Mouse (Mus musculus): ENCODE results near the gene Oas1d. TPM values are rescaled to one million over a fixed set of nuclear protein-coding genes. Genes with fewer than 3 reads are reported as not detected.
"Not testable (repeated sequence)": the region's sequence is repeated elsewhere in the genome, so short reads cannot be mapped to it uniquely, and the experiment has no call there.

Oas1d gene
- 0.05 TPM in 1 of 2 replicates, not detected in the other for polyA plus RNA-seq (2012; rRNA removed)

DNA sequence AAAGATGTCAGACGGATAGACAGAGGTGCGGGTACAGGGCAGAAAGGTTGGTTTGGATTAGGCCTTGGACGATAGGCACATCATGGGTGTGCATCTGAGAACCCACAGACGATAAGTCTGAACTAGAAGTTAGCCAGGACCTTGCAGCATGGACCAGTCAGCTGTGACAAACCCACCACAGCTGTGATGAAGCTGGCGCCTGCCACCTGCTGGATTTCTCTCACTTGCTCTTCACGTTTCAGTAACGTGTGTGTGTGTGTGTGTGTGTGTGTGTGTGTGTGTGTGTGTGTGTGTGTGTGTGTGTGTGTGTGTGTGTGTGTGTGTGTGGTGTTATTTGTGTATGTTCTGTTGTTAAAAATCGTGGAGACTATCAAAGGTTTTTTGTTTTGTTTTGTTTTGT, at the start of gene Oas1d:
Gene Oas1d (plus strand): TSS at position 333 of the 400 bp plus-strand sequence.
- 37% methylated on average over 8 of the region's 8 CpGs for WGBS
- DNase-seq; H3K4me3 ChIP-seq (replicated peaks; ENCODE audit: extremely low read depth, low read depth, low read length); H3K4me1 ChIP-seq (ENCODE audit: control insufficient read depth, insufficient read depth, low read length): not testable (repeated sequence)

DNA sequence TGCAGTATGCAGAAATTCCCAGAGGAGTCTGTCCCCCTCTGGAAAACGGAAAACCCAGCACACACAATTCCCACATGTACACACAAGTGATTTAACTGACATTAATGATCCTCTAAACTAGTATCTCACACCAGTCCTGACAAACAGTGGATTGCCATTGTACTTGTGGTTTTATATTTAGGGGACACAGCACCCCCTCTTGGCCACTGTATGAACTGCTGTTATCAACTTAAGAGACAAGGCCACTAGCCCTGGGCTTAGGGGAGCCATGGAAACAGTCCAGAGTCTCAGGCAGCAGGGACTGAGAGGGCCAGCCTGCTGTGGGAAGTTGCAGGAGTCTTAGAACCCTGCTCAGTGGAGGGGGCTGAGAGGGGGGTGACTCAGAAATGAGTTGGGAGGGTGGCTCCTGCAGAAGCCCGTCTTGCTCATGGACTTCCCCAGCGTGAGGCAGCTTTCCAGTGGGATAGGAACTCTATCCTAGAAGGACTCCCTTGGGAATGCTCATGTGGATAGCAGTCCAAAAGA, 48.9 kb upstream of the Oas1d start:
- H3K4me1 ChIP-seq (ENCODE audit: control insufficient read depth, insufficient read depth, low read length): no peaks in the 10 kb centered on the region
- 66% methylated on average over 3 of the region's 3 CpGs for WGBS
- peak; percentile 28; the same call in 1 of the 2 replicates for TF ChIP-seq CTCF (IDR thresholded peaks at IDR 0.05; ENCODE audit: insufficient read depth, low read length)
- no peak for TF ChIP-seq POLR2A (IDR thresholded peaks at IDR 0.05; ENCODE audit: borderline replicate concordance, extremely low read depth, low read depth, low read length)
- no peak overlapping the region for H3K4me3 ChIP-seq (replicated peaks; ENCODE audit: extremely low read depth, low read depth, low read length)
- DNase-seq: no peak

DNA sequence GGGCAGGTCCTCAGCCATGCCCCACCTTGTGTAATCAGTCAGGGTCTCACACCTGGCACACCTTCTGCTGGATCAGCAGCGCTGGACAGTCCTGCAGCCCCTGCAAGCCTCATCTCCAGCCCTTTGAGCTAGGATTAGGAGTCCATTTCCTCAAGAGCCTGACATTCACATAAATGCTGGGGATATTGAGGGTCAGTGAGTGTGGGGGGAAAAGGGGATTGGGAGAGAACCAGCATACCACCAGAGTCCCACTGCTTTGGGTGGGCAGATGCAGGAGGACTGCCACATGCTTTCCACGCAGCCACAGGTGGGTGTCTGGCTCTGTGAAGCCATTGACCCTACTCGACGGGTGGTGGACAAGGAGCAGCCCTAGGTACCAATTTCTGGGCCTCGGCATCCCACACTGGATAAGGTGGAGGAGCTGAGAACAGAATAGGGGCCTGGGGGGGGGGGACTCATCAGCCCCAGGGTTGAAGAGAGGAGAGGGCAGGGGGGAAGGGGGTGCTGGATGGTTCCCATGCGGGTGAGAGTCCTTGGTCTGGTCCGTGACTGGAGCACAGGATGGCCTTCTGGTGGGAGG, 44.8 kb upstream of the Oas1d start:
- Histone ChIP-seq H3K4me3 (replicated peaks; ENCODE audit: extremely low read depth, low read depth, low read length) (no peak overlapping the region), H3K4me1 (ENCODE audit: control insufficient read depth, insufficient read depth, low read length) (no peaks in the 10 kb centered on the region)
- 81% methylated on average over 7 of the region's 7 CpGs for whole genome bisulfite sequencing
- DNase-seq: no peak
- no peak for TF ChIP-seq POLR2A (IDR thresholded peaks at IDR 0.05; ENCODE audit: borderline replicate concordance, extremely low read depth, low read depth, low read length)
- no peak for TF ChIP-seq CTCF (IDR thresholded peaks at IDR 0.05; ENCODE audit: insufficient read depth, low read length)

DNA sequence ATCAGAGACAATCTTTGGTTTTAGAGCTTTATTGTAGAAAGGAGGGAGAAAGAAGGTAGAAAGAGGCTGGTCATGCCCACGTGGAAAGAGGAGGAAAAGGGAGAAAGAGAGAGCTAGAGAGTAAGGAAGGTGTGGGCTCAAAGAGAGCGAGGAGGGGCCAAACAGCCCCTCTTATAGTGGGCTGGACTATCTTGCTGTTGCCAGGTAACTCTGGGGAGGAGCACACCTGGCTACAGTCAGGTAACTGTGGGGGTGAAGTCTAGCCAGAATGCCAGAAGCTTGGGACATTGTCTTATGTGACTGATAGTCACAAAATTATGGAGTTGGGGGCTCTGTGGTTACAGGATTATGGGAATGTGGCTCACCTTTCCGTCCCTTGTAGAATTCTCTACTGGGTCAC, 44.3 kb upstream of the Oas1d start:
- no peaks in the 10 kb centered on the region for H3K4me1 ChIP-seq (ENCODE audit: control insufficient read depth, insufficient read depth, low read length)
- 66% methylated on average over 3 of the region's 3 CpGs for WGBS
- H3K4me3 ChIP-seq (replicated peaks; ENCODE audit: extremely low read depth, low read depth, low read length): no peak overlapping the region
- DNase-seq: no peak
- no peak for TF ChIP-seq POLR2A (IDR thresholded peaks at IDR 0.05; ENCODE audit: borderline replicate concordance, extremely low read depth, low read depth, low read length)
- TF ChIP-seq CTCF (IDR thresholded peaks at IDR 0.05; ENCODE audit: insufficient read depth, low read length): no peak

DNA sequence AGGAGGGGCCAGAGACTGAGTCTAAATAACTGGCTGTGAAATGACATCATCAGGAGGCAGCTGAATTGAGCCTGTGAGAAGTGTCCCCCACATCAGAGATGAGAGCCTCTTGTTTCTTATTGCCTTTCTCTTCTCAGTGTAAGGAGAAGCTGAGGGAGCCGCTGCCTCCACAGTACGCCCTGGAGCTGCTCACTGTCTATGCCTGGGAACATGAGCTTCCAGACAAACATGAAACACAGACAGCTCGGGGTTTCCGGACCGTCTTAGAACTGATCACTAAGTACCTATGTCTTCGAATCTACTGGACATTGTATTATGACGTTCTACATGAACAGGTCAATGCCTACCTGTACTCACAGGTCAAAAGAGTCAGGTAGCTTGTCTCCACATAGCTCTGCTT, 43.6 kb upstream of the Oas1d start:
- no peaks in the 10 kb centered on the region for H3K4me1 ChIP-seq (ENCODE audit: control insufficient read depth, insufficient read depth, low read length)
- no peak for TF ChIP-seq POLR2A (IDR thresholded peaks at IDR 0.05; ENCODE audit: borderline replicate concordance, extremely low read depth, low read depth, low read length)
- no peak for TF ChIP-seq CTCF (IDR thresholded peaks at IDR 0.05; ENCODE audit: insufficient read depth, low read length)
- DNase-seq: no peak
- H3K4me3 ChIP-seq (replicated peaks; ENCODE audit: extremely low read depth, low read depth, low read length): no peak overlapping the region
- WGBS: 70% methylated on average over 7 of the region's 7 CpGs

DNA sequence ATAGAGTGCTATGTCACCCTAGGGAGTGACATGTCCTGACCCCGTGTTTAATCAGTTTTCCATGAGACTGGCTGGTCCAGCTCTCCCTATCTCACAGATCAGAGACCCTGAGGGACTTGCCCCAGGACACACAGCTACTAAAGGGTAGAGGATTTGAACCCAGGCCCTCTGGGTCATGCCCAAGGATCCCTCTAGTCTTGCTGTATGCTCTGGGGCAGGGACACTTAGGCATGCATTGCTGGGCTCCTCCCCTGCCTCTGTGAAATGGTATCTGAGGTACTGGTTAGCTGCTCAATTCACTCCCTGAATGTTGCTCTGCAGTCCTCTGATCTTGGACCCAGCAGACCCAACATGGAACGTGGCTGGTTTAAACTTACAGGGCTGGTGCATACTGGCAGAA, 42.9 kb upstream of the Oas1d start:
- Histone ChIP-seq H3K4me1 (ENCODE audit: control insufficient read depth, insufficient read depth, low read length) (no peaks in the 10 kb centered on the region), H3K4me3 (replicated peaks; ENCODE audit: extremely low read depth, low read depth, low read length) (no peak overlapping the region)
- no peak for DNase-seq
- no peak for TF ChIP-seq POLR2A (IDR thresholded peaks at IDR 0.05; ENCODE audit: borderline replicate concordance, extremely low read depth, low read depth, low read length)
- no peak for TF ChIP-seq CTCF (IDR thresholded peaks at IDR 0.05; ENCODE audit: insufficient read depth, low read length)
- 47% methylated on average over 2 of the region's 2 CpGs for WGBS

DNA sequence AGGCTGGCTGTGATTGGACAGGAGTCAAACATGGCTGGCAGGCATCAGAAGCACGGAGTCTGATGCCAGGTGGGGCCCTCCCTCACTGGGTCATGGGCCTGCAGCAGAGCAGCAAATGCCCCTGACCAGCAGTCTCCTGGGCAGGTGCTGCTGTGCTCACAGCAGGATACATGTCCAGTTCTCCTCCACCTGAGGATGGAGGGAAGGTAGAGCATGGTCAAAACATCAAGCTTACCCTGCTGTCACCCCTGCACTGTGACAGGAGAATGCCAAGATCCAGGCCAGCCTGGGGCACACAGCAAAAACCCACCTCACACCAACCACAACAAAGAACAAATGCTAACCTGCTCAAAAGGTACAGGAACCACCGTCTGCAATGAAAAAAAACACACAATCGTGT, 37.5 kb upstream of the Oas1d start:
- not testable (repeated sequence) for H3K4me1 ChIP-seq (ENCODE audit: control insufficient read depth, insufficient read depth, low read length); DNase-seq; H3K4me3 ChIP-seq (replicated peaks; ENCODE audit: extremely low read depth, low read depth, low read length)
- WGBS: 50% methylated on average over 2 of the region's 3 CpGs

DNA sequence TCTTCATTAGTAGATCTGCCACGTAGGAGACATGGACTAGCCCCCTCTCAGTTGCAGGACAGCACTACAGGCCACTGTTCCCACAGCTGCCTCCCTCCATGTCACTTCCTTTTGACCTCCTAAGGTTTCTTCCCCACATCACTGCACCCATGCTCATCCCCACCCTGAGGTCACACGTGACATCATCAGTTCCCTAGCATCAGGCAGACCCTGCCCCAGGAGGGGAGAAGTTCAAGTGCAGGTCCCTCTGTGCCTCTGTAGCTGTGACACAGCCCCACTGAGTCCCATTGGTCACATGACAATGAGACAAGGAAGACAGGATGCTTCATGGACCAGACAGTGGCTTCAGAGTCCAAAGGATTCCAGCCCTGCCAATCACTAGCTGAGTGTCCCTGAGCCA, 36.9 kb upstream of the Oas1d start:
- not testable (repeated sequence) for H3K4me3 ChIP-seq (replicated peaks; ENCODE audit: extremely low read depth, low read depth, low read length); DNase-seq; H3K4me1 ChIP-seq (ENCODE audit: control insufficient read depth, insufficient read depth, low read length)
- WGBS: 79% methylated on average over 2 of the region's 2 CpGs

DNA sequence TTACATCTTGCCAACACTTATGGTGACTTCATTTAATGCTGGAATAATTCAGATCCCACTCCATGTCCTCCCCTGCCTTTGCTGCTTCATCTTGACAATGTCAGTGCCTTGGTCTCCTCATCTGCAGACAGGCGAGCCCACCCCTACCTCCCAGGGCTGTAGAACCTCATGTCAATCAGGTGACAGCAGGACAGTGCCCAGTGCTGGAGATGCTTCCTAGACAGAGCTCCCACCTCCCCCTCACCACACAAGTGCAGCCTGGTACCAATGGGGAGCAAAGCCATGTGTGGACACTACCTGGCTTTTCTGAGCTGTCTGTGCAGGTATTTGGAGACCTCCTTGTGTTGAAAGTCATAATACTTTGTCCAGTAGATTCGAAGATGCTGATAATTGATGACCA, 35.5 kb upstream of the Oas1d start:
- 56% methylated on average over 2 of the region's 2 CpGs for WGBS
- DNase-seq; H3K4me1 ChIP-seq (ENCODE audit: control insufficient read depth, insufficient read depth, low read length); H3K4me3 ChIP-seq (replicated peaks; ENCODE audit: extremely low read depth, low read depth, low read length): not testable (repeated sequence)

DNA sequence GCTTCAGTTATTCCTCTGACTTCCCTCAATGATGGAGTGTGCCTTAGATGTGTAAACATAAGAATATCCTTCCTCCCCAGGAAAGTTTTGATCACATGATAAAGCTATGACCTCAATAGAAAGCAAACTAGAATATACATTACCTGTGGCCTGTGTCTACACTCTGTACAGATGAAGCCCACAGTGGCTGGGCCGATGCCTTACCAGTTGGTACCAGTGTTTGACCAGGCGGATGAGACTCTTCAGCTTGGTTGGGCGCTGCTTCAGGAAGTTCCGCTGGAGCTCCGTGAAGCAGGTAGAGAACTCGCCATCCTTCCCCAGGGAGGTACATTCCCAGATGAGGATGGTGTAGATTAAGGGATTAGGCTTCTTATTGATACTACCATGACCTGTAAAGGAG, 32.7 kb upstream of the Oas1d start:
- H3K4me1 ChIP-seq (ENCODE audit: control insufficient read depth, insufficient read depth, low read length); H3K4me3 ChIP-seq (replicated peaks; ENCODE audit: extremely low read depth, low read depth, low read length); DNase-seq: not testable (repeated sequence)
- whole genome bisulfite sequencing: 87% methylated on average over 6 of the region's 6 CpGs

DNA sequence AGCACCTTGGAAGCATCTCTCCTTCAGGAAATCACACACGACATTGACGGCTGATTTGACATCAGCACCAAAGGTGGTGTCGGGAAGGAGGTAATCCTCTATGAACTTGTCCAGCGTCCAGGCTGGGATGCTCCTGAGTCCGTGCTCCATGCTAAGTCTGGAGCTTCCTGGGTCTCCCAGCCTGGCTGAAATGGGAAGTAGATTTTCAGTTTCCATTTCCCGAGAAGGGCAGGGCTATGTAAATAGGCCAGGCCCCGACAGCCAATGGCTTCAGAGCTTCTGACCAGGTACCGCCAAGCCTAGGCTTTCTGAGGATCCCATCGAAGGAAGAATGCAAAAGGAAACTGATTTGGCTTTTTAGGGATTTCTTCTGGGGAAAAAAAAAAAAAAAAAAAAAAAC, 26.9 kb upstream of the Oas1d start, which contains the start of gene Oas1g:
Gene Oas1g (minus strand): TSS at position 201 of the 400 bp plus-strand sequence.
- DNase-seq; H3K4me3 ChIP-seq (replicated peaks; ENCODE audit: extremely low read depth, low read depth, low read length); H3K4me1 ChIP-seq (ENCODE audit: control insufficient read depth, insufficient read depth, low read length): not testable (repeated sequence)
- WGBS: 14% methylated on average over 6 of the region's 9 CpGs
